Mouse (Mus musculus) layer of hippocampus, postnatal 36 days (tissue): ENCODE measurements at regions not wholly inside any gene's neighbourhood (a gene's known extent, or its start where the extent isn't known, plus 50 kb on each side); places are given as distances from the start of the nearest gene placed in this dataset.
A peak's percentile ranks its signal among the peaks of the same experiment; 100 is the strongest.

ENCODE experiments used
- DNase-seq, 2 experiments: peaks; one replicate each; pipeline ENCODE4 v3.0.0; 2022

GRCm38 (mm10) chr2:160421216-160421911 is 54.5 kb upstream of the Mafb start:
- peak in 1 of 2 experiments; percentile 5 for DNase-seq

GRCm38 (mm10) chr2:160424491-160424890 is 57.6 kb upstream of the Mafb start:
- DNase-seq = no peak

- DNase-seq = no peak
These were observed 60.6 kb upstream of the Mafb start for GRCm38 (mm10) chr2:160427431-160427830.

- peak; percentile 81 to 82 for DNase-seq
These were observed 66.4 kb upstream of the Mafb start for GRCm38 (mm10) chr2:160433252-160433651.

- DNase-seq = no peak
These were observed 67.8 kb upstream of the Mafb start for GRCm38 (mm10) chr2:160434701-160435100.

- no peak for DNase-seq
These were observed 68.8 kb upstream of the Mafb start for GRCm38 (mm10) chr2:160435622-160436021.

- DNase-seq = no peak
These were observed 72.2 kb upstream of the Mafb start for GRCm38 (mm10) chr2:160439028-160439427.

- no peak for DNase-seq
These were observed 73.4 kb upstream of the Mafb start for GRCm38 (mm10) chr2:160440236-160440635.

- DNase-seq = no peak
These were observed 84.2 kb upstream of the Mafb start for GRCm38 (mm10) chr2:160451057-160451456.

- peak in 1 of 2 experiments; percentile 28 for DNase-seq
These were observed 84.8 kb upstream of the Mafb start for GRCm38 (mm10) chr2:160451481-160452238.

- no peak for DNase-seq
These were observed 85.3 kb upstream of the Mafb start for GRCm38 (mm10) chr2:160452239-160452530.

- DNase-seq = no peak
These were observed 85.9 kb upstream of the Mafb start for GRCm38 (mm10) chr2:160452730-160453129.

GRCm38 (mm10) chr2:160455617-160456016 is 88.8 kb upstream of the Mafb start:
- DNase-seq = no peak

GRCm38 (mm10) chr2:160456681-160457080 is 89.8 kb upstream of the Mafb start:
- no peak for DNase-seq

GRCm38 (mm10) chr2:160471561-160471960 is 104.7 kb upstream of the Mafb start:
- DNase-seq = no peak

GRCm38 (mm10) chr2:160476181-160476580 is 109.3 kb upstream of the Mafb start:
- DNase-seq = no peak

GRCm38 (mm10) chr2:160479240-160479639 is 112.4 kb upstream of the Mafb start:
- no peak for DNase-seq

GRCm38 (mm10) chr2:160485097-160485496 is 118.2 kb upstream of the Mafb start:
- DNase-seq = no peak

GRCm38 (mm10) chr2:160485515-160485914 is 118.7 kb upstream of the Mafb start:
- no peak for DNase-seq

- no peak for DNase-seq
These were observed 132.9 kb upstream of the Mafb start for GRCm38 (mm10) chr2:160499726-160500125.

- no peak for DNase-seq
These were observed 136.0 kb upstream of the Mafb start for GRCm38 (mm10) chr2:160502901-160503300.

GRCm38 (mm10) chr2:160503597-160504393 is 136.9 kb upstream of the Mafb start:
- no peak for DNase-seq

- DNase-seq = no peak
These were observed 137.5 kb upstream of the Mafb start for GRCm38 (mm10) chr2:160504394-160504657.

- no peak for DNase-seq
These were observed 138.3 kb upstream of the Top1 start for GRCm38 (mm10) chr2:160507371-160507770.
